Mouse (Mus musculus): ENCODE measurements at regions not wholly inside any gene's neighbourhood (a gene's known extent, or its start where the extent isn't known, plus 50 kb on each side); places are given as distances from the start of the nearest gene placed in this dataset.

- no peak for DNase-seq (ENCODE audit: low read depth in 1 of 2, low spot score in 2 of 2)
Observed at GRCm38 (mm10) chrX:11387200-11387940, 59.7 kb downstream of the H2al1j start.

GRCm38 (mm10) chrX:11388860-11389259, 61.2 kb downstream of the H2al1j start:
- no peak for DNase-seq (ENCODE audit: low read depth in 1 of 2, low spot score in 2 of 2)

- DNase-seq (ENCODE audit: low read depth in 1 of 2, low spot score in 2 of 2), result no peak
Observed at GRCm38 (mm10) chrX:11400406-11400805, 72.8 kb downstream of the H2al1j start.

- DNase-seq (ENCODE audit: low read depth in 1 of 2, low spot score in 2 of 2), result no peak
Observed at GRCm38 (mm10) chrX:11404369-11404768, 76.7 kb downstream of the H2al1j start.

GRCm38 (mm10) chrX:11412316-11412826, 84.7 kb downstream of the H2al1j start:
- DNase-seq (ENCODE audit: low read depth in 1 of 2, low spot score in 2 of 2), result no peak

- no peak for DNase-seq (ENCODE audit: low read depth in 1 of 2, low spot score in 2 of 2)
Observed at GRCm38 (mm10) chrX:11415662-11416061, 88.0 kb downstream of the H2al1j start.

GRCm38 (mm10) chrX:11416510-11416909, 88.9 kb downstream of the H2al1j start:
- DNase-seq (ENCODE audit: low read depth in 1 of 2, low spot score in 2 of 2), result no peak

GRCm38 (mm10) chrX:11417861-11418260, 90.2 kb downstream of the H2al1j start:
- no peak for DNase-seq (ENCODE audit: low read depth in 1 of 2, low spot score in 2 of 2)

GRCm38 (mm10) chrX:11418261-11418660, 90.6 kb downstream of the H2al1j start:
- DNase-seq (ENCODE audit: low read depth in 1 of 2, low spot score in 2 of 2), result no peak

- DNase-seq (ENCODE audit: low read depth in 1 of 2, low spot score in 2 of 2), result no peak
Observed at GRCm38 (mm10) chrX:11419162-11419631, 91.6 kb downstream of the H2al1j start.

GRCm38 (mm10) chrX:11432403-11433004, 104.9 kb downstream of the H2al1j start:
- DNase-seq (ENCODE audit: low read depth in 1 of 2, low spot score in 2 of 2), result no peak

GRCm38 (mm10) chrX:11435338-11435737, 107.7 kb downstream of the H2al1j start:
- no peak for DNase-seq (ENCODE audit: low read depth in 1 of 2, low spot score in 2 of 2)

- no peak for DNase-seq (ENCODE audit: low read depth in 1 of 2, low spot score in 2 of 2)
Observed at GRCm38 (mm10) chrX:11437151-11437944, 109.7 kb downstream of the H2al1j start.

GRCm38 (mm10) chrX:11443543-11443942, 115.9 kb downstream of the H2al1j start:
- DNase-seq (ENCODE audit: low read depth in 1 of 2, low spot score in 2 of 2), result no peak

GRCm38 (mm10) chrX:11444261-11444725, 116.7 kb downstream of the H2al1j start:
- DNase-seq (ENCODE audit: low read depth in 1 of 2, low spot score in 2 of 2), result no peak

- DNase-seq (ENCODE audit: low read depth in 1 of 2, low spot score in 2 of 2), result no peak
Observed at GRCm38 (mm10) chrX:11448711-11449110, 121.1 kb downstream of the H2al1j start.

- no peak for DNase-seq (ENCODE audit: low read depth in 1 of 2, low spot score in 2 of 2)
Observed at GRCm38 (mm10) chrX:11458521-11458920, 130.9 kb downstream of the H2al1j start.

GRCm38 (mm10) chrX:11463955-11464511, 136.4 kb downstream of the H2al1j start:
- DNase-seq (ENCODE audit: low read depth in 1 of 2, low spot score in 2 of 2), result no peak

- DNase-seq (ENCODE audit: low read depth in 1 of 2, low spot score in 2 of 2), result no peak
Observed at GRCm38 (mm10) chrX:11466191-11466590, 138.6 kb downstream of the H2al1j start.

GRCm38 (mm10) chrX:11479696-11480339, 152.2 kb downstream of the H2al1j start:
- DNase-seq (ENCODE audit: low read depth in 1 of 2, low spot score in 2 of 2), result no peak

- no peak for DNase-seq (ENCODE audit: low read depth in 1 of 2, low spot score in 2 of 2)
Observed at GRCm38 (mm10) chrX:11482141-11482540, 154.5 kb downstream of the H2al1j start.

Measured in monocyte, adult 2 months (primary cell).